Mouse (Mus musculus) embryonic fibroblast, embryonic 13.5 days (primary cell): ENCODE results near the gene Masp2.

Source experiments
- CTCF ChIP-seq: IDR thresholded peaks from 2 replicates; pipeline ENCODE4 v1.5.1; 2011; ENCODE audit warnings: mild to moderate bottlenecking, control low read depth, low read length, moderate library complexity, borderline replicate concordance; ENCODE audit not compliant: insufficient read depth
- POLR2A ChIP-seq: IDR thresholded peaks from 2 replicates; pipeline ENCODE4 v1.6.1; 2011; ENCODE audit warnings: low read depth, mild to moderate bottlenecking, control low read depth, low read length, moderate library complexity

GRCm38 (mm10) chr4:148612557-148612956 lies 10.2 kb downstream of the Masp2 start:
- TF ChIP-seq CTCF (no peak), POLR2A (no peak)
